Mouse (Mus musculus) forebrain, postnatal 0 days (tissue): ENCODE measurements at regions not wholly inside any gene's neighbourhood (a gene's known extent, or its start where the extent isn't known, plus 50 kb on each side); places are given as distances from the start of the nearest gene placed in this dataset.

ENCODE experiments used
- ATAC-seq: fragments of 200-750 bp; cut with Nextera tagmentation; 2 replicates; pipeline ENCODE4 v1.8.0; 2017; ENCODE audit warnings: mild to moderate bottlenecking, moderate library complexity
- DNase-seq: peaks from one replicate; pipeline ENCODE4 v3.0.0-alpha.2; 2015
- H3K27ac ChIP-seq: fragments of 300-500 bp; sonication (generic); 2 replicates; pipeline ENCODE4 v1.5.1; 2014; ENCODE audit warnings: low read depth, mild to moderate bottlenecking, antibody characterized with exemption, low read length, moderate library complexity, mixed read lengths
- H3K27me3 ChIP-seq: fragments of 300-500 bp; sonication (generic); 2 replicates; pipeline ENCODE4 v1.6.1; 2014; ENCODE audit warnings: mild to moderate bottlenecking, low read length, mixed read lengths; ENCODE audit not compliant: insufficient read depth
- H3K36me3 ChIP-seq: fragments of 300-500 bp; sonication (generic); 2 replicates; pipeline ENCODE4 v1.6.1; 2014; ENCODE audit warnings: mild to moderate bottlenecking, moderate library complexity; ENCODE audit not compliant: insufficient read depth
- H3K4me1 ChIP-seq: fragments of 300-500 bp; sonication (generic); 2 replicates; pipeline ENCODE4 v1.6.1; 2014; ENCODE audit warnings: antibody characterized with exemption; ENCODE audit not compliant: insufficient read depth
- H3K4me2 ChIP-seq: fragments of 300-500 bp; sonication (generic); 2 replicates; pipeline ENCODE4 v1.6.1; 2014; ENCODE audit warnings: low read depth, mild to moderate bottlenecking, moderate library complexity
- H3K4me3 ChIP-seq: fragments of 300-500 bp; sonication (generic); 2 replicates; pipeline ENCODE4 v1.5.1; 2014; ENCODE audit warnings: low read depth, low read length, mixed read lengths
- H3K9ac ChIP-seq: fragments of 300-500 bp; sonication (generic); 2 replicates; pipeline ENCODE4 v1.6.1; 2014; ENCODE audit warnings: mild to moderate bottlenecking
- H3K9me3 ChIP-seq: fragments of 300-500 bp; sonication (generic); 2 replicates; pipeline ENCODE4 v1.6.1; 2016; ENCODE audit warnings: low read length
- CTCF ChIP-seq: sonication (generic); IDR thresholded peaks from 2 replicates; pipeline ENCODE4 v1.5.1; 2016; ENCODE audit warnings: antibody characterized with exemption, control low read depth, low read depth
- WGBS: fragments of 180-500 bp; shearing (Covaris S2); extraction: QIAGEN DNeasy Blood & Tissue Kit; methylation state at CpG from one replicate; pipeline ENCODE4 v1.1.7; 2014; 5-methylcytosine and 5-hydroxymethylcytosine counted together

DNA sequence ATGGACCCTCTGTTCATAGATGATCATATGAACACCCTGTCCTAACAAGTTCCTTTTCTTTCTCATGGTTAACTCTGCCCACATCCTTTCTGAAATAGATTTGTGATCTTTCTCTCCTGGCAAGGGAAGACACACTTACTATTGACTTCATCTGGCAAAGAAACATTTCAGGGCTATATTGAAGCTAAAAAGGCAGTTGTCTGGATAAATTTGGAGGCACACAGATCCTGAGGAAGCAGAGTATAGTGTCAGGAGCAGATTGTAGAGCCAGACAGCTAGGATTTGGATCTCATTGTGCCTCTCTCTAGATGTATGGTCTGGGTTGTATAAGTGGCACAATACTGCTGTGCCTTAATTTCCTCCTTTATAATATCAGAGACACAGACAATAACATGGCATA, 1204.7 kb upstream of the Klhl29 start:
- TF ChIP-seq CTCF = no peak
- Histone ChIP-seq H3K9me3 (no peaks in the 10 kb centered on the region), H3K4me2 (no peak overlapping the region), H3K36me3 (no peaks in the 10 kb centered on the region), H3K27me3 (no peaks in the 10 kb centered on the region), H3K4me1 (no peaks in the 10 kb centered on the region), H3K4me3 (no peak overlapping the region), H3K9ac (no peak overlapping the region), H3K27ac (no peak overlapping the region)
- ATAC-seq (peak; percentile 70), DNase-seq (peak; percentile 17)

DNA sequence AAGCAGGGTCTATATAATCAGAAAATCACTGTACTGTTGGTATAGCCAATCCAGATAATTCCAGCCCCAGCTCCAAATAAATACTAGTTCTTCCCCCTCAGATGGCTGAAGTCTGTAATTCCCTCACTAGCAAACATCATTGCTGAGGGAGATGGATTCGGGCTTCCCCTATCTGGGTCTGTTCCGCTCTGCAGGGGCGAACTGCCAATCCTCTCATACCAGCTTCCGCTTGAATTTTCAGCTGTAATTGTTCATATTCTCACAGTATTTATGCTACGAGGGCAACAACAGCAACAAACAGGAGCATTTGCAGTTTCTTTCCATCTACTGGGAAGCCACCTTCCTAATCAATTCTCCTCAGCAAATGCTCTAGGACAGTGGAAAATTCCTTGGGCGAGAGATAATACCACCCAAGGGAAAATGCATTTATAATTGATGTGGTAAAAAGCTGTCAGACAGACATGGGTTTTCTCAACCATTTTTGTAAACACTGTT, 1201.4 kb upstream of the Klhl29 start:
- Histone ChIP-seq H3K4me1 (no peaks in the 10 kb centered on the region), H3K36me3 (no peaks in the 10 kb centered on the region), H3K27ac (no peak overlapping the region), H3K9ac (no peak overlapping the region; the same call in 1 of the 2 replicates), H3K4me2 (no peak overlapping the region), H3K9me3 (no peaks in the 10 kb centered on the region), H3K4me3 (no peak overlapping the region), H3K27me3 (no peaks in the 10 kb centered on the region)
- ATAC-seq = no peak
- WGBS = 49% methylated on average over 6 of the region's 6 CpGs
- TF ChIP-seq CTCF = no peak
- DNase-seq = peak; percentile 35
